Mouse (Mus musculus): ENCODE results near the gene Numa1. TPM values are rescaled to one million over a fixed set of nuclear protein-coding genes. Genes with fewer than 3 reads are reported as not detected.

The Numa1 gene
- total RNA-seq, 1 experiment: 91.0 TPM

GRCm38 (mm10) chr7:101905561-101906286 is 28.2 kb upstream of the Numa1 start, which contains the start of gene Lamtor1:
Gene Lamtor1 (plus strand): TSS chr7:101905904.
- peak within 1 kb of the TSS; percentile 78 for H3K27ac ChIP-seq (ENCODE audit: insufficient read depth, low read depth, low read length, poor library complexity, severe bottlenecking)
- peak within 1 kb of the TSS; percentile 98 for H3K9ac ChIP-seq (ENCODE audit: insufficient read depth, low read depth, low read length, poor library complexity, severe bottlenecking)
- H3K9me3 ChIP-seq (ENCODE audit: control insufficient read depth, insufficient read depth, low read depth, low read length): no peaks in the 10 kb centered on the region
- TF ChIP-seq MAFK (IDR thresholded peaks at IDR 0.05; ENCODE audit: insufficient read depth, low read depth, low read length) (no peak), ZNF384 (IDR thresholded peaks at IDR 0.05; ENCODE audit: low read depth, low read length) (no peak), HCFC1 (IDR thresholded peaks at IDR 0.05; ENCODE audit: borderline replicate concordance, insufficient read depth, low read length) (peak; percentile 44; the same call in 1 of the 2 replicates), CHD2 (IDR thresholded peaks at IDR 0.05; ENCODE audit: low read depth, low read length) (peak; percentile 64; the same call in 1 of the 2 replicates)
- peaks cover 6 to 15% of the 10 kb centered on the region in 2 experiments; a peak in 3 of 4 replicates for H3K4me1 ChIP-seq (ENCODE audit: control insufficient read depth in 2 of 2, insufficient read depth in 2 of 2, low read length in 2 of 2, poor library complexity in 1 of 2)
- in situ Hi-C loops (cut with MboI; ENCODE audit: low sequenced_read_pairs in 2 of 2, unreplicated experiment in 2 of 2): no loop called here
- H3K36me3 ChIP-seq (ENCODE audit: control insufficient read depth, insufficient read depth, low read length, poor library complexity, severe bottlenecking): peaks cover 13% of the 10 kb centered on the region
- DNase-seq (ENCODE audit: low read depth, low spot score): peak; percentile 99
- peak within 1 kb of the TSS; percentile 83 to 86 for H3K4me3 ChIP-seq (ENCODE audit: insufficient read depth in 1 of 2, low read depth in 1 of 2, low read length in 2 of 2, poor library complexity in 1 of 2, severe bottlenecking in 1 of 2)

DNA sequence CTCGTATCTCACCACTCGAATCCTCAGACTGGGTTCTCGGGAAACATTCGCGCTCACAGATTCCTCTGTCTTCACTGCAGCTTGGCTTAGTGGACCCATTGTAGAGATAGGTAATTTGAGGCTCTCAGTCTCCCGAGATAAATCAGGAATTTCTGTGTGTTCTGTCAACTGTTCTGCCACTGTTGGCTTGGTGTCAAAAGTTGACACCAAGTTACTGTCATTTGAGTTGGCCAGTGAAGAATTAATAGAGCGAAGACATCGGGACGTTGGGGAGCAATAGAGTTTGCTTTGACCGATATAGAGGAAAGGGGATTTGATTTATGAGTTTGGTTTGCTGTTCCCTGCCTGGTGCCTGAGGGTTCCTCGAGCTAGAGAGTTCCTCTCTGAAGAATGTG is 27.6 kb upstream of the Numa1 start, which contains the start of gene Tomt:
TSS of gene Tomt (minus strand) at position 73 of the 395 bp plus-strand sequence.
- H3K4me3 ChIP-seq (ENCODE audit: insufficient read depth in 1 of 2, low read depth in 1 of 2, low read length in 2 of 2, poor library complexity in 1 of 2, severe bottlenecking in 1 of 2): peak within 1 kb of the TSS; percentile 83 to 86
- in situ Hi-C loops (cut with MboI; ENCODE audit: low sequenced_read_pairs in 2 of 2, unreplicated experiment in 2 of 2): no loop called here
- peaks cover 6 to 12% of the 10 kb centered on the region in 2 experiments; a peak in 3 of 4 replicates for H3K4me1 ChIP-seq (ENCODE audit: control insufficient read depth in 2 of 2, insufficient read depth in 2 of 2, low read length in 2 of 2, poor library complexity in 1 of 2)
- no peak for DNase-seq (ENCODE audit: low read depth, low spot score)
- H3K9me3 ChIP-seq (ENCODE audit: control insufficient read depth, insufficient read depth, low read depth, low read length): no peaks in the 10 kb centered on the region
- peak within 1 kb of the TSS; percentile 98 for H3K9ac ChIP-seq (ENCODE audit: insufficient read depth, low read depth, low read length, poor library complexity, severe bottlenecking)
- TF ChIP-seq ZC3H11A (IDR thresholded peaks at IDR 0.05; ENCODE audit: borderline replicate concordance, low read depth, low read length) (no peak), ZNF384 (IDR thresholded peaks at IDR 0.05; ENCODE audit: low read depth, low read length) (no peak), MAFK (IDR thresholded peaks at IDR 0.05; ENCODE audit: insufficient read depth, low read depth, low read length) (no peak), HCFC1 (IDR thresholded peaks at IDR 0.05; ENCODE audit: borderline replicate concordance, insufficient read depth, low read length) (no peak), CHD2 (IDR thresholded peaks at IDR 0.05; ENCODE audit: low read depth, low read length) (no peak)
- H3K36me3 ChIP-seq (ENCODE audit: control insufficient read depth, insufficient read depth, low read length, poor library complexity, severe bottlenecking): peaks cover 18% of the 10 kb centered on the region
- peak within 1 kb of the TSS; percentile 78 for H3K27ac ChIP-seq (ENCODE audit: insufficient read depth, low read depth, low read length, poor library complexity, severe bottlenecking)

- Histone ChIP-seq H3K4me1 (ENCODE audit: control insufficient read depth in 2 of 2, insufficient read depth in 2 of 2, low read length in 2 of 2, poor library complexity in 1 of 2) (peaks cover 6 to 12% of the 10 kb centered on the region in 2 experiments; a peak in 3 of 4 replicates), H3K36me3 (ENCODE audit: control insufficient read depth, insufficient read depth, low read length, poor library complexity, severe bottlenecking) (peaks cover 20% of the 10 kb centered on the region), H3K9me3 (ENCODE audit: control insufficient read depth, insufficient read depth, low read depth, low read length) (no peaks in the 10 kb centered on the region), H3K27ac (ENCODE audit: insufficient read depth, low read depth, low read length, poor library complexity, severe bottlenecking) (no peak overlapping the region), H3K4me3 (ENCODE audit: insufficient read depth in 1 of 2, low read depth in 1 of 2, low read length in 2 of 2, poor library complexity in 1 of 2, severe bottlenecking in 1 of 2) (peak overlapping the region; percentile 83 to 86), H3K9ac (ENCODE audit: insufficient read depth, low read depth, low read length, poor library complexity, severe bottlenecking) (peak overlapping the region; percentile 98)
- no peak for DNase-seq (ENCODE audit: low read depth, low spot score)
- in situ Hi-C loops (cut with MboI; ENCODE audit: low sequenced_read_pairs in 2 of 2, unreplicated experiment in 2 of 2): no loop called here
- no peak for TF ChIP-seq CHD2 (IDR thresholded peaks at IDR 0.05; ENCODE audit: low read depth, low read length)
- TF ChIP-seq ZC3H11A (IDR thresholded peaks at IDR 0.05; ENCODE audit: borderline replicate concordance, low read depth, low read length): no peak
- TF ChIP-seq MAFK (IDR thresholded peaks at IDR 0.05; ENCODE audit: insufficient read depth, low read depth, low read length): no peak
- TF ChIP-seq HCFC1 (IDR thresholded peaks at IDR 0.05; ENCODE audit: borderline replicate concordance, insufficient read depth, low read length): no peak
- TF ChIP-seq ZNF384 (IDR thresholded peaks at IDR 0.05; ENCODE audit: low read depth, low read length): no peak
These were observed 27.2 kb upstream of the Numa1 start for GRCm38 (mm10) chr7:101906696-101907095.

- Histone ChIP-seq H3K4me1 (ENCODE audit: control insufficient read depth in 2 of 2, insufficient read depth in 2 of 2, low read length in 2 of 2, poor library complexity in 1 of 2) (peaks cover 6 to 12% of the 10 kb centered on the region in 2 experiments; a peak in 3 of 4 replicates), H3K9ac (ENCODE audit: insufficient read depth, low read depth, low read length, poor library complexity, severe bottlenecking) (no peak overlapping the region; the same call in 1 of the 2 replicates), H3K9me3 (ENCODE audit: control insufficient read depth, insufficient read depth, low read depth, low read length) (no peaks in the 10 kb centered on the region), H3K27ac (ENCODE audit: insufficient read depth, low read depth, low read length, poor library complexity, severe bottlenecking) (no peak overlapping the region), H3K36me3 (ENCODE audit: control insufficient read depth, insufficient read depth, low read length, poor library complexity, severe bottlenecking) (peaks cover 34% of the 10 kb centered on the region), H3K4me3 (ENCODE audit: insufficient read depth in 1 of 2, low read depth in 1 of 2, low read length in 2 of 2, poor library complexity in 1 of 2, severe bottlenecking in 1 of 2) (no peak overlapping the region)
- no peak for TF ChIP-seq MAFK (IDR thresholded peaks at IDR 0.05; ENCODE audit: insufficient read depth, low read depth, low read length)
- TF ChIP-seq CHD2 (IDR thresholded peaks at IDR 0.05; ENCODE audit: low read depth, low read length): no peak
- no peak for TF ChIP-seq ZNF384 (IDR thresholded peaks at IDR 0.05; ENCODE audit: low read depth, low read length)
- no peak for TF ChIP-seq ZC3H11A (IDR thresholded peaks at IDR 0.05; ENCODE audit: borderline replicate concordance, low read depth, low read length)
- in situ Hi-C loops (cut with MboI; ENCODE audit: low sequenced_read_pairs in 2 of 2, unreplicated experiment in 2 of 2): no loop called here
- DNase-seq (ENCODE audit: low read depth, low spot score): no peak
These were observed 25.5 kb upstream of the Numa1 start for GRCm38 (mm10) chr7:101908367-101908766.
